Mouse (Mus musculus) adrenal gland, postnatal 25 days (tissue): Measurements from ENCODE around the gene BC035044. TPM values are rescaled to one million over a fixed set of nuclear protein-coding genes. Genes with fewer than 3 reads are reported as not detected.
"Not testable (repeated sequence)": the region's sequence is repeated elsewhere in the genome, so short reads cannot be mapped to it uniquely, and the experiment has no call there.

Source experiments
- DNase-seq: peaks from one replicate; pipeline ENCODE4 v3.0.0; 2021; ENCODE audit warnings: mixed read lengths
- long read RNA-seq: library from polyadenylated mRNA; stranded (forward); transcript quantifications from one replicate; pipeline ENCODE4 v2.0.0, GENCODE M21; 2021
- total RNA-seq: library from RNA; stranded (reverse); gene quantifications from 2 replicates; pipeline ENCODE4 v1.2.3, GENCODE M21; 2021

Gene BC035044
- 0.18 TPM in 1 of 2 replicates, not detected in the other for total RNA-seq
- long read RNA-seq, partial matches to known transcripts = 0 of 1 reads
- long read RNA-seq, other reads (novel, unspliced or antisense) = 1 of 1 reads

- DNase-seq = no peak
Measured at GRCm38 (mm10) chr6:128890948-128891355, at the start of gene BC035044. TSS of gene BC035044 (minus strand) at chr6:128891126.

- DNase-seq = not testable (repeated sequence)
Measured at GRCm38 (mm10) chr6:128935889-128936665, 45.2 kb upstream of the BC035044 start.

- DNase-seq = not testable (repeated sequence)
Measured at GRCm38 (mm10) chr6:128934081-128934480, 43.2 kb upstream of the BC035044 start, which contains the start of gene Clec2g. TSS of gene Clec2g (plus strand) at chr6:128934381.

GRCm38 (mm10) chr6:128933050-128933449, 42.1 kb upstream of the BC035044 start:
- DNase-seq = no peak

- no peak for DNase-seq
Measured at GRCm38 (mm10) chr6:128917322-128917721, 26.4 kb upstream of the BC035044 start.

- DNase-seq = no peak
Measured at GRCm38 (mm10) chr6:128913598-128914254, 22.8 kb upstream of the BC035044 start.

GRCm38 (mm10) chr6:128900796-128901552, 10.0 kb upstream of the BC035044 start:
- not testable (repeated sequence) for DNase-seq

- no peak for DNase-seq
Measured at GRCm38 (mm10) chr6:128900044-128900443, 9.1 kb upstream of the BC035044 start.

GRCm38 (mm10) chr6:128895404-128896001, 4.6 kb upstream of the BC035044 start:
- no peak for DNase-seq

- DNase-seq = no peak
Measured at GRCm38 (mm10) chr6:128888834-128889233, 2.1 kb downstream of the BC035044 start.

GRCm38 (mm10) chr6:128887091-128887790, 3.7 kb downstream of the BC035044 start, which contains the start of gene Clec2i:
TSS of gene Clec2i (plus strand) at chr6:128887588.
- not testable (repeated sequence) for DNase-seq

GRCm38 (mm10) chr6:128871910-128872610, 18.9 kb downstream of the BC035044 start:
- no peak for DNase-seq

GRCm38 (mm10) chr6:128868861-128869260, 22.1 kb downstream of the BC035044 start:
- no peak for DNase-seq

GRCm38 (mm10) chr6:128857976-128858375, 33.0 kb downstream of the BC035044 start:
- DNase-seq = no peak

- peak; percentile 60 for DNase-seq
Measured at GRCm38 (mm10) chr6:128856250-128856649, 34.7 kb downstream of the BC035044 start.

GRCm38 (mm10) chr6:128855477-128855876, 35.4 kb downstream of the BC035044 start:
- DNase-seq = no peak

- DNase-seq = no peak
Measured at GRCm38 (mm10) chr6:128854895-128855294, 36.0 kb downstream of the BC035044 start.

GRCm38 (mm10) chr6:128854024-128854820, 36.7 kb downstream of the BC035044 start:
- DNase-seq = peak; percentile 55

- DNase-seq = no peak
Measured at GRCm38 (mm10) chr6:128852766-128853165, 38.2 kb downstream of the BC035044 start.

GRCm38 (mm10) chr6:128851151-128851550, 39.8 kb downstream of the BC035044 start:
- no peak for DNase-seq
